Mouse (Mus musculus): ENCODE results near the gene Slc22a2.

- TF ChIP-seq CHD2 (IDR thresholded peaks at IDR 0.05; ENCODE audit: low read depth, low read length) (no peak), ZNF384 (IDR thresholded peaks at IDR 0.05; ENCODE audit: low read depth, low read length) (no peak), ZC3H11A (IDR thresholded peaks at IDR 0.05; ENCODE audit: borderline replicate concordance, low read depth, low read length) (no peak), HCFC1 (IDR thresholded peaks at IDR 0.05; ENCODE audit: borderline replicate concordance, insufficient read depth, low read length) (no peak), MAFK (IDR thresholded peaks at IDR 0.05; ENCODE audit: insufficient read depth, low read depth, low read length) (no peak)
Observed at GRCm38 (mm10) chr17:12631771-12632600, 48.1 kb downstream of the Slc22a2 start.
